Mouse (Mus musculus) ES-Bruce4 (cell line): ENCODE measurements at regions not wholly inside any gene's neighbourhood (a gene's known extent, or its start where the extent isn't known, plus 50 kb on each side); places are given as distances from the start of the nearest gene placed in this dataset.

Source experiments
- H3K27ac ChIP-seq: 2 replicates; pipeline ENCODE4 v1.5.1; 2012; ENCODE audit warnings: low read length, inconsistent platforms; ENCODE audit not compliant: insufficient read depth
- H3K27me3 ChIP-seq: 2 replicates; pipeline ENCODE4 v1.6.1; 2012; ENCODE audit warnings: mild to moderate bottlenecking, low read length, inconsistent platforms; ENCODE audit not compliant: control insufficient read depth, poor library complexity, insufficient read depth, severe bottlenecking
- H3K36me3 ChIP-seq: 2 replicates; pipeline ENCODE4 v1.6.1; 2012; ENCODE audit warnings: inconsistent platforms, mild to moderate bottlenecking, low read length, moderate library complexity; ENCODE audit not compliant: control insufficient read depth, poor library complexity, insufficient read depth, severe bottlenecking
- H3K4me1 ChIP-seq: one replicate; pipeline ENCODE4 v1.8.1; 2011; ENCODE audit warnings: low read length; ENCODE audit not compliant: control insufficient read depth, insufficient read depth
- H3K4me3 ChIP-seq: 2 replicates; pipeline ENCODE4 v1.5.1; 2011; ENCODE audit warnings: low read depth, mild to moderate bottlenecking, low read length
- H3K9ac ChIP-seq: 2 replicates; pipeline ENCODE4 v1.6.1; 2012; ENCODE audit warnings: low read depth, mild to moderate bottlenecking, inconsistent platforms; ENCODE audit not compliant: poor library complexity, severe bottlenecking
- H3K9me3 ChIP-seq: replicated peaks from 2 replicates; pipeline ENCODE4 v1.6.1; 2012; ENCODE audit warnings: mild to moderate bottlenecking, low read length, inconsistent platforms; ENCODE audit not compliant: control insufficient read depth, poor library complexity, insufficient read depth, severe bottlenecking
- CTCF ChIP-seq: IDR thresholded peaks from one replicate; pipeline ENCODE4 v1.8.1; 2011; ENCODE audit warnings: low read depth, low read length
- EP300 ChIP-seq: IDR thresholded peaks from 2 replicates; pipeline ENCODE4 v1.6.1; 2011; ENCODE audit warnings: low read depth, low read length; ENCODE audit not compliant: insufficient read depth
- POLR2A ChIP-seq: IDR thresholded peaks from one replicate; pipeline ENCODE4 v1.8.1; 2011; ENCODE audit warnings: low read length; ENCODE audit not compliant: insufficient read depth

DNA sequence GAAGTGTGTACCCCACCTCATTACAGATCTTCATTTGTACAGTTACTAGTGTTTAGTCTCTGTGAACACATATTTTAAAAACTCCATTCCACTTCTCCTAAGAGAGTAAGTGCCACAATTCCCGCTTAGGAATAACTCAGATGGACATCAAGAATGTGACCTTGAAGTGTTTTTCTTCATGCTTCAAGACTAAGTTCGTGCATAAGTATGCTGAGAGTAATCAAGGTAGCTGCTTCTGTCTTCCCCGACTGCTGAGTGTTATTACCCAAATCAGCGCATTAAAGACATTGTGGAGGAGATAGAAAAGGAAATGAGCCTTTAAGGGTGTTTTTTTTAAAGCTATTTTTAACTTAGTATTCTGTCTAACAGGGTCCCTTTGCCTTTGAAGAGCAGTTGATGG lies 565.1 kb upstream of the C030005K15Rik start:
- Histone ChIP-seq H3K9ac (no peak overlapping the region), H3K27ac (no peak overlapping the region), H3K4me1 (no peaks in the 10 kb centered on the region), H3K36me3 (no peaks in the 10 kb centered on the region), H3K9me3 (no peaks in the 10 kb centered on the region), H3K27me3 (no peaks in the 10 kb centered on the region), H3K4me3 (no peak overlapping the region)
- TF ChIP-seq POLR2A: no peak
- no peak for TF ChIP-seq EP300
- no peak for TF ChIP-seq CTCF

- TF ChIP-seq POLR2A: no peak
- TF ChIP-seq CTCF: no peak
- TF ChIP-seq EP300: no peak
- no peaks in the 10 kb centered on the region for H3K27me3 ChIP-seq
- H3K9me3 ChIP-seq: no peaks in the 10 kb centered on the region
- no peak overlapping the region for H3K4me3 ChIP-seq
- no peaks in the 10 kb centered on the region for H3K4me1 ChIP-seq
- no peak overlapping the region for H3K27ac ChIP-seq
- no peak overlapping the region for H3K9ac ChIP-seq
- H3K36me3 ChIP-seq: no peaks in the 10 kb centered on the region
These were observed 565.6 kb upstream of the C030005K15Rik start for GRCm38 (mm10) chr10:98292140-98292539.

- no peaks in the 10 kb centered on the region for H3K9me3 ChIP-seq
- TF ChIP-seq EP300 (no peak), POLR2A (no peak), CTCF (no peak)
- no peaks in the 10 kb centered on the region for H3K27me3 ChIP-seq
- no peak overlapping the region for H3K9ac ChIP-seq
- H3K4me3 ChIP-seq: no peak overlapping the region
- no peaks in the 10 kb centered on the region for H3K4me1 ChIP-seq
- H3K36me3 ChIP-seq: no peaks in the 10 kb centered on the region
- no peak overlapping the region for H3K27ac ChIP-seq
These were observed 579.1 kb upstream of the C030005K15Rik start for GRCm38 (mm10) chr10:98305667-98306066.

- Histone ChIP-seq H3K4me1 (no peaks in the 10 kb centered on the region), H3K36me3 (no peaks in the 10 kb centered on the region), H3K4me3 (no peak overlapping the region), H3K9me3 (no peaks in the 10 kb centered on the region), H3K27ac (no peak overlapping the region), H3K27me3 (no peaks in the 10 kb centered on the region), H3K9ac (no peak overlapping the region)
- TF ChIP-seq POLR2A (no peak), EP300 (no peak), CTCF (no peak)
These were observed 583.1 kb upstream of the C030005K15Rik start for GRCm38 (mm10) chr10:98309667-98310066.

GRCm38 (mm10) chr10:98311403-98311802 lies 584.8 kb upstream of the C030005K15Rik start:
- Histone ChIP-seq H3K27ac (no peak overlapping the region), H3K36me3 (no peaks in the 10 kb centered on the region), H3K9ac (no peak overlapping the region), H3K27me3 (no peaks in the 10 kb centered on the region), H3K9me3 (no peaks in the 10 kb centered on the region), H3K4me3 (no peak overlapping the region), H3K4me1 (no peaks in the 10 kb centered on the region)
- TF ChIP-seq POLR2A (no peak), CTCF (no peak)

GRCm38 (mm10) chr10:98318416-98318815 lies 591.9 kb upstream of the C030005K15Rik start:
- Histone ChIP-seq H3K4me3 (no peak overlapping the region), H3K36me3 (no peaks in the 10 kb centered on the region), H3K27me3 (no peaks in the 10 kb centered on the region), H3K27ac (no peak overlapping the region), H3K9me3 (no peaks in the 10 kb centered on the region), H3K4me1 (no peaks in the 10 kb centered on the region), H3K9ac (no peak overlapping the region)
- TF ChIP-seq POLR2A: no peak

GRCm38 (mm10) chr10:98323846-98324245 lies 590.4 kb upstream of the Atp2b1 start:
- Histone ChIP-seq H3K36me3 (no peaks in the 10 kb centered on the region), H3K9me3 (no peaks in the 10 kb centered on the region), H3K27ac (no peak overlapping the region), H3K4me1 (no peaks in the 10 kb centered on the region), H3K4me3 (no peak overlapping the region), H3K27me3 (no peaks in the 10 kb centered on the region), H3K9ac (no peak overlapping the region)
- TF ChIP-seq POLR2A: no peak
- no peak for TF ChIP-seq CTCF
- TF ChIP-seq EP300: no peak
